Mouse (Mus musculus): ENCODE measurements around the gene Mlxipl.

- no peak for TF ChIP-seq POLR2A (IDR thresholded peaks at IDR 0.05; ENCODE audit: borderline replicate concordance, extremely low read depth, low read depth, low read length)
- no peak for TF ChIP-seq CTCF (IDR thresholded peaks at IDR 0.05; ENCODE audit: insufficient read depth, low read length)
Measured at GRCm38 (mm10) chr5:135040777-135041176, 48.9 kb upstream of the Mlxipl start.
